Mouse (Mus musculus) hindbrain, postnatal 0 days (tissue): ENCODE data around the gene Hdgfl3. TPM values are rescaled to one million over a fixed set of nuclear protein-coding genes. Genes with fewer than 3 reads are reported as not detected.

Source experiments
- ATAC-seq: fragments of 200-750 bp; cut with Nextera tagmentation; 2 replicates; pipeline ENCODE4 v1.8.0; 2017; ENCODE audit warnings: mild to moderate bottlenecking, moderate TSS enrichment, moderate library complexity
- DNase-seq: peaks from one replicate; pipeline ENCODE4 v3.0.0-alpha.2; 2015; ENCODE audit warnings: low spot score
- H3K27ac ChIP-seq: fragments of 300-500 bp; sonication (generic); 2 replicates; pipeline ENCODE4 v1.5.1; 2014; ENCODE audit warnings: mild to moderate bottlenecking
- H3K27me3 ChIP-seq: fragments of 300-500 bp; sonication (generic); 2 replicates; pipeline ENCODE4 v1.6.1; 2014; ENCODE audit warnings: low read length, mixed read lengths; ENCODE audit not compliant: insufficient read depth
- H3K36me3 ChIP-seq: fragments of 300-500 bp; sonication (generic); 2 replicates; pipeline ENCODE4 v1.6.1; 2014; ENCODE audit warnings: low read length, mixed read lengths; ENCODE audit not compliant: insufficient read depth
- H3K4me1 ChIP-seq: fragments of 300-500 bp; sonication (generic); 2 replicates; pipeline ENCODE4 v1.6.1; 2014; ENCODE audit warnings: antibody characterized with exemption, low read length, mixed read lengths; ENCODE audit not compliant: insufficient read depth
- H3K4me2 ChIP-seq: fragments of 300-500 bp; sonication (generic); 2 replicates; pipeline ENCODE4 v1.6.1; 2014; ENCODE audit warnings: low read depth, mild to moderate bottlenecking, low read length, moderate library complexity, mixed read lengths
- H3K4me3 ChIP-seq: fragments of 300-500 bp; sonication (generic); 2 replicates; pipeline ENCODE4 v1.5.1; 2014; ENCODE audit warnings: low read length
- H3K9ac ChIP-seq: fragments of 300-500 bp; sonication (generic); replicated peaks from 2 replicates; pipeline ENCODE4 v1.6.1; 2014; ENCODE audit warnings: mild to moderate bottlenecking, low read length, moderate library complexity, mixed read lengths
- H3K9me3 ChIP-seq: fragments of 300-500 bp; sonication (generic); 2 replicates; pipeline ENCODE4 v1.6.1; 2016; ENCODE audit warnings: low read length, mixed read lengths
- CTCF ChIP-seq: IDR thresholded peaks from 2 replicates; pipeline ENCODE4 v1.5.1; 2016; ENCODE audit warnings: antibody characterized with exemption, control low read depth, low read depth
- WGBS: fragments of 180-500 bp; shearing (Covaris S2); extraction: QIAGEN DNeasy Blood & Tissue Kit; methylation state at CpG from one replicate; pipeline ENCODE4 v1.1.7; 2014; 5-methylcytosine and 5-hydroxymethylcytosine counted together
- polyA plus RNA-seq: library from polyadenylated mRNA; unstranded; fragments of >200 nt; fragmentation: Nextera tagmentation; extraction: Ambion mirVana; gene quantifications from 2 replicates; pipeline ENCODE4 v1.2.1, GENCODE M21; 2015
- total RNA-seq: library from RNA; depleted of rRNA; stranded (reverse); fragments of >200 nt; gene quantifications from 2 replicates; pipeline ENCODE4 v1.2.3, GENCODE M21; 2014; rRNA removed

Hdgfl3 gene
- total RNA-seq (85.2 and 91.3 TPM in 2 replicates), polyA plus RNA-seq (51.5 and 53.4 TPM in 2 replicates)

GRCm38 (mm10) chr7:81934267-81934745 lies at the start of gene Hdgfl3:
TSS of gene Hdgfl3 (minus strand) at chr7:81934473.
- H3K9me3 ChIP-seq: no peaks in the 10 kb centered on the region
- H3K4me1 ChIP-seq: 0 out of 2 replicates have a peak, but pooled peaks cover 7% of the 10 kb centered on the region
- H3K36me3 ChIP-seq: no peaks in the 10 kb centered on the region
- peak within 1 kb of the TSS; percentile 77 for H3K4me2 ChIP-seq
- H3K9ac ChIP-seq: peak within 1 kb of the TSS; percentile 99
- TF ChIP-seq CTCF: no peak
- ATAC-seq: peak; percentile 94
- H3K4me3 ChIP-seq: peak within 1 kb of the TSS; percentile 95
- H3K27me3 ChIP-seq: no peaks in the 10 kb centered on the region
- peak within 1 kb of the TSS; percentile 96 for H3K27ac ChIP-seq
- 4% methylated on average over 38 of the region's 63 CpGs for WGBS
- peak; percentile 95 for DNase-seq

GRCm38 (mm10) chr7:81983651-81984050 lies 49.4 kb upstream of the Hdgfl3 start:
- no peaks in the 10 kb centered on the region for H3K4me1 ChIP-seq
- TF ChIP-seq CTCF: no peak
- no peak overlapping the region for H3K4me3 ChIP-seq
- ATAC-seq (no peak), DNase-seq (no peak)
- no peaks in the 10 kb centered on the region for H3K9me3 ChIP-seq
- no peak overlapping the region for H3K27ac ChIP-seq
- WGBS: 79% methylated on average over 6 of the region's 6 CpGs
- H3K27me3 ChIP-seq: no peaks in the 10 kb centered on the region
- H3K36me3 ChIP-seq: no peaks in the 10 kb centered on the region
- no peak overlapping the region for H3K4me2 ChIP-seq
- H3K9ac ChIP-seq: no peak overlapping the region

- H3K36me3 ChIP-seq: no peaks in the 10 kb centered on the region
- no peaks in the 10 kb centered on the region for H3K4me1 ChIP-seq
- no peak overlapping the region for H3K27ac ChIP-seq
- DNase-seq (no peak), ATAC-seq (0 out of 2 replicates have a peak, but pooled peaks have one; percentile 53)
- H3K27me3 ChIP-seq: no peaks in the 10 kb centered on the region
- no peak overlapping the region for H3K4me2 ChIP-seq
- H3K4me3 ChIP-seq: no peak overlapping the region
- no peak for TF ChIP-seq CTCF
- no peaks in the 10 kb centered on the region for H3K9me3 ChIP-seq
- WGBS: 56% methylated on average over 8 of the region's 8 CpGs
- H3K9ac ChIP-seq: no peak overlapping the region
Observed at GRCm38 (mm10) chr7:81978304-81978703, 44.0 kb upstream of the Hdgfl3 start.

- DNase-seq (no peak), ATAC-seq (no peak)
- Histone ChIP-seq H3K36me3 (no peaks in the 10 kb centered on the region), H3K4me3 (no peak overlapping the region), H3K27me3 (no peaks in the 10 kb centered on the region), H3K9me3 (no peaks in the 10 kb centered on the region), H3K9ac (no peak overlapping the region), H3K4me2 (no peak overlapping the region), H3K4me1 (no peaks in the 10 kb centered on the region), H3K27ac (no peak overlapping the region)
- no peak for TF ChIP-seq CTCF
- whole genome bisulfite sequencing: 88% methylated on average over 10 of the region's 10 CpGs
Observed at GRCm38 (mm10) chr7:81974616-81975015, 40.3 kb upstream of the Hdgfl3 start.

- ATAC-seq (no peak), DNase-seq (no peak)
- 94% methylated on average over 12 of the region's 12 CpGs for WGBS
- H3K4me2 ChIP-seq: no peak overlapping the region
- H3K9ac ChIP-seq: no peak overlapping the region
- H3K4me3 ChIP-seq: no peak overlapping the region
- H3K27me3 ChIP-seq: no peaks in the 10 kb centered on the region
- no peaks in the 10 kb centered on the region for H3K4me1 ChIP-seq
- no peak overlapping the region for H3K27ac ChIP-seq
- H3K9me3 ChIP-seq: no peaks in the 10 kb centered on the region
- no peaks in the 10 kb centered on the region for H3K36me3 ChIP-seq
- TF ChIP-seq CTCF: no peak
Observed at GRCm38 (mm10) chr7:81973939-81974338, 39.7 kb upstream of the Hdgfl3 start.

- TF ChIP-seq CTCF: no peak
- no peak overlapping the region for H3K27ac ChIP-seq
- no peaks in the 10 kb centered on the region for H3K4me1 ChIP-seq
- H3K9me3 ChIP-seq: no peaks in the 10 kb centered on the region
- no peak for DNase-seq
- no peak for ATAC-seq
- WGBS: 92% methylated on average over 5 of the region's 5 CpGs
- no peak overlapping the region for H3K4me3 ChIP-seq
- H3K27me3 ChIP-seq: no peaks in the 10 kb centered on the region
- no peak overlapping the region for H3K9ac ChIP-seq
- no peaks in the 10 kb centered on the region for H3K36me3 ChIP-seq
- H3K4me2 ChIP-seq: no peak overlapping the region
Observed at GRCm38 (mm10) chr7:81973339-81973738, 39.1 kb upstream of the Hdgfl3 start.

DNA sequence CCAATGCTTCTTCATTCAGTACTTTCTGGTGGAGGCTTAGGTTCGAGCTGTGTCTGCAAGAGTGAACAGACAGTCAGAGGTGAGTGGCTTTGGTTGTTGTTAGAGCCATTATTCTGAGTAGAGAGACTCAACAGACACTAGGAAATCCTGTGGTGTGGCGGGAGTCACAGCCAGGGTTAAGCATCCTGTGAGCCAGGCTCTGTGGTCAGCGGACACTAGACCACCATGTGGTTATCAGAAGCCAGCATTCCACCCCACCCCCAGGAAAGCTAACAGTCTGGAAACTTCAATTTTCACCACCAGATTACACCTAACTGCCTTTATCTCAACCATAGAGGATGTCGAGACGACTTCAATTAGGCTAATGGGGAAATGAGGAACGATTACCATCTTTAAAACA lies 34.7 kb upstream of the Hdgfl3 start:
- ATAC-seq: no peak
- TF ChIP-seq CTCF: no peak
- H3K9me3 ChIP-seq: no peaks in the 10 kb centered on the region
- H3K9ac ChIP-seq: no peak overlapping the region
- no peak overlapping the region for H3K4me3 ChIP-seq
- WGBS: 84% methylated on average over 6 of the region's 6 CpGs
- no peaks in the 10 kb centered on the region for H3K36me3 ChIP-seq
- H3K27me3 ChIP-seq: no peaks in the 10 kb centered on the region
- H3K4me1 ChIP-seq: no peaks in the 10 kb centered on the region
- no peak overlapping the region for H3K4me2 ChIP-seq
- no peak overlapping the region for H3K27ac ChIP-seq
- DNase-seq: no peak
